Mouse (Mus musculus): Measurements from ENCODE around the gene Arsa. TPM values are rescaled to one million over a fixed set of nuclear protein-coding genes. Genes with fewer than 3 reads are reported as not detected.
"Not testable (repeated sequence)": the region's sequence is repeated elsewhere in the genome, so short reads cannot be mapped to it uniquely, and the experiment has no call there.

Arsa gene
- polyA plus RNA-seq, 1 experiment, result 17.9 TPM

DNA sequence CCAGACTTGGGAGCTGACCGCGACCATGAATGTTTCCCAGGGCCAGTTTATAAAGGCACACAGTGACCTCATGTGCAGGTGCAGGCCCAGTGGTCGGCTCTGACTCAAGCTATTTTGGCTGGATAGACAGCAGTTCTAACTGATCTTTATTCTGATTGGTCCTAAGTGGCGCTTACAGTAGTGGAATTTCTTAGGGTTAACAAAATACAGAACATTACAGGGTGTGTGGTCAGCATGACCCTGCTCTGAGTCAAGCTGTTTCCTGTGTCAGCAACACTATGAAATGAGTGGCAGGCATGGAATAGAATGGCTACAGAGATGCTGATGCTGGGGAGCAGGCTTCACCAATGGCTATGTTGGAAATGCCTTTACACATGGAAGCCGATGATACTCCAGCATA is 41.3 kb downstream of the Arsa start:
- no peak overlapping the region for H3K4me3 ChIP-seq (ENCODE audit: low read depth, low read length)
- H3K27ac ChIP-seq (ENCODE audit: insufficient read depth, low read length), result no peak overlapping the region
- no peak for TF ChIP-seq EP300 (IDR thresholded peaks at IDR 0.05; ENCODE audit: insufficient read depth, low read depth, low read length)
- TF ChIP-seq CTCF (IDR thresholded peaks at IDR 0.05; ENCODE audit: low read depth, low read length), result no peak
- TF ChIP-seq POLR2A (IDR thresholded peaks at IDR 0.05; ENCODE audit: insufficient read depth, low read length), result no peak
- no peaks in the 10 kb centered on the region for H3K4me1 ChIP-seq (ENCODE audit: control insufficient read depth, insufficient read depth, low read length)
- no peak overlapping the region for H3K9ac ChIP-seq (ENCODE audit: low read depth, poor library complexity, severe bottlenecking)
- no peaks in the 10 kb centered on the region for H3K36me3 ChIP-seq (ENCODE audit: control insufficient read depth, insufficient read depth, low read length, poor library complexity, severe bottlenecking)
- no peaks in the 10 kb centered on the region for H3K9me3 ChIP-seq (replicated peaks; ENCODE audit: control insufficient read depth, insufficient read depth, low read length, poor library complexity, severe bottlenecking)
- no peaks in the 10 kb centered on the region; the same call in 1 of the 2 replicates for H3K27me3 ChIP-seq (ENCODE audit: control insufficient read depth, insufficient read depth, low read length, poor library complexity, severe bottlenecking)

GRCm38 (mm10) chr15:89434136-89434535 is 43.1 kb downstream of the Arsa start:
- Histone ChIP-seq H3K9me3 (replicated peaks; ENCODE audit: control insufficient read depth, insufficient read depth, low read length, poor library complexity, severe bottlenecking) (no peaks in the 10 kb centered on the region), H3K9ac (ENCODE audit: low read depth, poor library complexity, severe bottlenecking) (no peak overlapping the region), H3K27ac (ENCODE audit: insufficient read depth, low read length) (no peak overlapping the region), H3K4me1 (ENCODE audit: control insufficient read depth, insufficient read depth, low read length) (no peaks in the 10 kb centered on the region), H3K4me3 (ENCODE audit: low read depth, low read length) (no peak overlapping the region), H3K36me3 (ENCODE audit: control insufficient read depth, insufficient read depth, low read length, poor library complexity, severe bottlenecking) (no peaks in the 10 kb centered on the region), H3K27me3 (ENCODE audit: control insufficient read depth, insufficient read depth, low read length, poor library complexity, severe bottlenecking) (no peaks in the 10 kb centered on the region)
- no peak for TF ChIP-seq CTCF (IDR thresholded peaks at IDR 0.05; ENCODE audit: low read depth, low read length)
- TF ChIP-seq POLR2A (IDR thresholded peaks at IDR 0.05; ENCODE audit: insufficient read depth, low read length), result no peak
- no peak for TF ChIP-seq EP300 (IDR thresholded peaks at IDR 0.05; ENCODE audit: insufficient read depth, low read depth, low read length)

- H3K27ac ChIP-seq (ENCODE audit: insufficient read depth, low read length), result no peak overlapping the region
- no peak overlapping the region for H3K4me3 ChIP-seq (ENCODE audit: low read depth, low read length)
- no peaks in the 10 kb centered on the region for H3K36me3 ChIP-seq (ENCODE audit: control insufficient read depth, insufficient read depth, low read length, poor library complexity, severe bottlenecking)
- no peaks in the 10 kb centered on the region for H3K9me3 ChIP-seq (replicated peaks; ENCODE audit: control insufficient read depth, insufficient read depth, low read length, poor library complexity, severe bottlenecking)
- no peaks in the 10 kb centered on the region for H3K27me3 ChIP-seq (ENCODE audit: control insufficient read depth, insufficient read depth, low read length, poor library complexity, severe bottlenecking)
- no peaks in the 10 kb centered on the region for H3K4me1 ChIP-seq (ENCODE audit: control insufficient read depth, insufficient read depth, low read length)
- no peak for TF ChIP-seq EP300 (IDR thresholded peaks at IDR 0.05; ENCODE audit: insufficient read depth, low read depth, low read length)
- TF ChIP-seq CTCF (IDR thresholded peaks at IDR 0.05; ENCODE audit: low read depth, low read length), result no peak
- no peak for TF ChIP-seq POLR2A (IDR thresholded peaks at IDR 0.05; ENCODE audit: insufficient read depth, low read length)
- H3K9ac ChIP-seq (ENCODE audit: low read depth, poor library complexity, severe bottlenecking), result no peak overlapping the region
Measured at GRCm38 (mm10) chr15:89432946-89433345, 44.3 kb downstream of the Arsa start.

DNA sequence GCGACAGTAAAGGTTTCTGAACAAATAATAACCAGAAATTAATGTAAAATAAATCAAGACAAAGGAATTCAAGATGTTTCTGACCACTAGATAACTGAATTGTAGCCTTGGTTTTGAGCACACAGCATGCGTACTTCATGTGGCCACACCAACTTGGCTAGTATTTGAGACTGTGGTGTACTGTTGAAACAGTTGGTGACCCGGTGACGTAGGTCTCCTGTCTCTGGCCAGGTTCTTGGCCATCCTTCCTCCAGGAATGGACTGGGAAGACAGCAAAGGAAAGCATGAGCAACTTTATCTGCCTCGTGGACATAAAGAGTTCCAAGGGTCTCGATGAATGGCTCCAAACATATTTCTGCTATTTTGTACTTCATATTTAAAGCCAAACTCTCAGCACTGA is 45.4 kb downstream of the Arsa start:
- H3K4me3 ChIP-seq (ENCODE audit: low read depth, low read length), result no peak overlapping the region
- H3K36me3 ChIP-seq (ENCODE audit: control insufficient read depth, insufficient read depth, low read length, poor library complexity, severe bottlenecking), result peaks cover 5% of the 10 kb centered on the region; the same call in 1 of the 2 replicates
- no peaks in the 10 kb centered on the region for H3K9me3 ChIP-seq (replicated peaks; ENCODE audit: control insufficient read depth, insufficient read depth, low read length, poor library complexity, severe bottlenecking)
- H3K9ac ChIP-seq (ENCODE audit: low read depth, poor library complexity, severe bottlenecking), result no peak overlapping the region
- H3K27me3 ChIP-seq (ENCODE audit: control insufficient read depth, insufficient read depth, low read length, poor library complexity, severe bottlenecking), result no peaks in the 10 kb centered on the region
- TF ChIP-seq CTCF (IDR thresholded peaks at IDR 0.05; ENCODE audit: low read depth, low read length) (no peak), EP300 (IDR thresholded peaks at IDR 0.05; ENCODE audit: insufficient read depth, low read depth, low read length) (no peak), POLR2A (IDR thresholded peaks at IDR 0.05; ENCODE audit: insufficient read depth, low read length) (no peak)
- H3K27ac ChIP-seq (ENCODE audit: insufficient read depth, low read length), result no peak overlapping the region
- no peaks in the 10 kb centered on the region for H3K4me1 ChIP-seq (ENCODE audit: control insufficient read depth, insufficient read depth, low read length)

- H3K27ac ChIP-seq (ENCODE audit: insufficient read depth, low read length), result no peak overlapping the region
- peaks cover 2% of the 10 kb centered on the region for H3K4me1 ChIP-seq (ENCODE audit: control insufficient read depth, insufficient read depth, low read length)
- TF ChIP-seq CTCF (IDR thresholded peaks at IDR 0.05; ENCODE audit: low read depth, low read length) (no peak), EP300 (IDR thresholded peaks at IDR 0.05; ENCODE audit: insufficient read depth, low read depth, low read length) (no peak), POLR2A (IDR thresholded peaks at IDR 0.05; ENCODE audit: insufficient read depth, low read length) (no peak)
- no peak overlapping the region for H3K4me3 ChIP-seq (ENCODE audit: low read depth, low read length)
- 0 out of 2 replicates have a peak overlapping the region, but pooled peaks have one; percentile 47 for H3K9ac ChIP-seq (ENCODE audit: low read depth, poor library complexity, severe bottlenecking)
- no peaks in the 10 kb centered on the region for H3K27me3 ChIP-seq (ENCODE audit: control insufficient read depth, insufficient read depth, low read length, poor library complexity, severe bottlenecking)
- peaks cover 7% of the 10 kb centered on the region for H3K36me3 ChIP-seq (ENCODE audit: control insufficient read depth, insufficient read depth, low read length, poor library complexity, severe bottlenecking)
- H3K9me3 ChIP-seq (replicated peaks; ENCODE audit: control insufficient read depth, insufficient read depth, low read length, poor library complexity, severe bottlenecking), result no peaks in the 10 kb centered on the region
Measured at GRCm38 (mm10) chr15:89431271-89431670, 46.0 kb downstream of the Arsa start.

DNA sequence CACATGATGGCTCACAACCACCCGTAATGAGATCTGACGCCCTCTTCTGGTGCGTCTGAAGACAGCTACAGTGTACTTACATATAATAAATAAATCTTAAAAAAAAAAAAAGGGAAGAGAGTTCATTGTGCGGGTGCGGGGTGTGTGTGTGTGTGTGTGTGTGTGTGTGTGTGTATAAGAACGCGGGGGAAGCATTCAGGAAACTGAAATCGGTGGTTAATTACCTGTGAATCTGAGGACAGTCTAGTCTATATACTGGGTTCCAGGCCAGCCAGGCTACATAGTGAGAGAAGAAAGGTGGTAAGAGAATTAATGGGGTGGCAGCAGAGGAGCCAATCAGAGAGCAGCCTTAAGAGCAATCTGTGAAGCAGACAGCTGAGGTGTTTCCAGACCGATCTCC is 46.5 kb downstream of the Arsa start:
- not testable (repeated sequence) for H3K27ac ChIP-seq (ENCODE audit: insufficient read depth, low read length); H3K9me3 ChIP-seq (replicated peaks; ENCODE audit: control insufficient read depth, insufficient read depth, low read length, poor library complexity, severe bottlenecking); H3K27me3 ChIP-seq (ENCODE audit: control insufficient read depth, insufficient read depth, low read length, poor library complexity, severe bottlenecking); H3K4me1 ChIP-seq (ENCODE audit: control insufficient read depth, insufficient read depth, low read length); H3K4me3 ChIP-seq (ENCODE audit: low read depth, low read length); H3K36me3 ChIP-seq (ENCODE audit: control insufficient read depth, insufficient read depth, low read length, poor library complexity, severe bottlenecking)
- 0 out of 2 replicates have a peak overlapping the region, but pooled peaks have one; percentile 47 for H3K9ac ChIP-seq (ENCODE audit: low read depth, poor library complexity, severe bottlenecking)

Measured in ES-Bruce4 (cell line).